Mouse (Mus musculus) bone marrow macrophage, adult 2 months (primary cell): ENCODE results near the gene Slc7a14.

ENCODE experiments used
- CTCF ChIP-seq: IDR thresholded peaks from 2 replicates; pipeline ENCODE4 v1.5.1; 2012; ENCODE audit warnings: low read depth, mild to moderate bottlenecking, low read length, moderate library complexity
- POLR2A ChIP-seq: IDR thresholded peaks from 2 replicates; pipeline ENCODE4 v1.6.1; 2012; ENCODE audit warnings: mild to moderate bottlenecking, low read depth, low read length, borderline replicate concordance

DNA sequence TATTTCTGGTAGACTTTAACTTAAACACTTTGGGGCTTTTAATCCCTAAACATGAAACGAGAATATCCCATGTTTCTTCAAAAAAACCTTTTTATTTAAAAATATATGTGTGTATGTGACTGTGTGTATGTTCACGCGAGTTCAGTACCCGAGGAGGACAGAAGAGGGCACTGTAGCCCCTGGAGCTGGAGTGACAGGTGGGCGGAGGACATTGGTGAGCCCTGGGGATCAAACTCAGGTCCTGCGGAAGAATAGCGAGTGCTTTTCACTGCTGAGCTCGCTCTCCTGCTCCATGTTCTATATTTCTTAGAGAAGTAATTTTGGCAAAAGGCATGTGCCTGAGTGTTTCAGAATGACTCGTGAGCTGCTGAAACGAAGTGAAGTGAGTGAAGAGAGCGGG lies 106.2 kb downstream of the Slc7a14 start:
- TF ChIP-seq CTCF (no peak), POLR2A (no peak)
